Mouse (Mus musculus) heart, adult 9 months (tissue): ENCODE measurements at regions not wholly inside any gene's neighbourhood (a gene's known extent, or its start where the extent isn't known, plus 50 kb on each side); places are given as distances from the start of the nearest gene placed in this dataset.

Source experiments
- DNase-seq, 2 experiments: peaks; one replicate each; pipeline ENCODE4 v3.0.0; 2022; ENCODE audit warnings: low spot score in 2 of 2

DNA sequence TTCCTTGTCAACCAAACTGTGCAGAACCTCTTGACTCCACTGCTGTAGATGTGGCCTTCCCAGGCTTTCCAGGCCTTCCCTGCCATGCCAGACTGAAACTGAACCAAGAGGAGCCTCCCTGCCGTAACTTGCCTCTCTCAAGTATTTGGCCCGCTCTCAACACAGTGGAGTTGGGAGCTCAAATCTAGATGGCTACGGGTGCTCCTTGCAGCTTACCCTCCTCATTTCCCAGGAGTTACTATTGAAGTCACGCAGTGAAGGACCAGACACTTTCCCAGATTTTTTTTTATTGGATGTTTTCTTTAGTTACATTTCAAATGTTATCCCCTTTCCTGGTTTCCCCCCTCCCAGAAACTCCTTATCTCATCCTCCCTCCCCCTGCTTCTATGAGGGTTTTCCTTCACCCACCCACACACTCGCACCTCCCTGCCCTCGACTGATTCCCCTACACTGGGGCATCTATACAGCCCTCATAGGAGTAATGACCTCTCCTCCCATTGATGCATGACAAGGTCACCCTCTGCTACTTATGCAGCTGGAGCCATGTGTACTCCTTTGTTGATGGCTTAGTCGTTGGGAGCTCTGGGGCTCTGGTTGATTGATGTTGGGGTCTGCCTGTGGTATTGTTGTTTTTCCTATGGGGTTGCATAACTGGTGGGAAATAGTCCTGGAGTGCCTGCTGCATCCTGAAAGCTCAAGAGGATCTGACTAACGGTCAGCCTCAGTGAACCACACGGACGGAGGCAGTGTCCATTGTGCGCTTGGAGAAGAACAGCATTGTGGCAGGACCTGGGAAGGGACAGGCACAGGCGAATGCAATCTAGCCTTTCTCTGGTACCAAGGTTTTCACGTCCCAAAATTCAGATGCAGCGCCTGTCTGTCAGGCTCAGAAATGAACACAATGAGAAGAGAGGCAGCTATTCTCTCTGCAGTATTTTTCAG, 602.5 kb downstream of the Dok5 start:
- DNase-seq: no peak

DNA sequence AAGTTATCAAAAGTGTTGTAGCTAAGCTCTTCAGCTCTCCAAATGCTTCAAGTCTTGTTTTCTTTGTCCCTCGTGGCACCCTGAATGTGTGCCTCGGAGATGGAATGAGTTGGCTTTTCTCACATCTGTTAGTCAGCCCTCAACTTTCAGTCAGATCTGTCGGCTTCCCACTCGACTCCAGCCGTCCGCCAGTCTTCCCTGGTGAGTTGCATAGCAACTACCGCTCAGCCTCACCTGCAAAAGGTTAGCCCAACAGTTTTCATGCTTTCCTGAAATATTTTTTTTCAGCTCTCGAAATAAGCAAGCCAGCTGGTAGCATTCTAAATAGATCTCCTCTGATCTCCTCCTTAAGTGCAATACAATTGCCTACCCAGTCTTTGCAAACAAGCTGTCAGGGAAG, 601.2 kb downstream of the Dok5 start:
- no peak for DNase-seq

DNA sequence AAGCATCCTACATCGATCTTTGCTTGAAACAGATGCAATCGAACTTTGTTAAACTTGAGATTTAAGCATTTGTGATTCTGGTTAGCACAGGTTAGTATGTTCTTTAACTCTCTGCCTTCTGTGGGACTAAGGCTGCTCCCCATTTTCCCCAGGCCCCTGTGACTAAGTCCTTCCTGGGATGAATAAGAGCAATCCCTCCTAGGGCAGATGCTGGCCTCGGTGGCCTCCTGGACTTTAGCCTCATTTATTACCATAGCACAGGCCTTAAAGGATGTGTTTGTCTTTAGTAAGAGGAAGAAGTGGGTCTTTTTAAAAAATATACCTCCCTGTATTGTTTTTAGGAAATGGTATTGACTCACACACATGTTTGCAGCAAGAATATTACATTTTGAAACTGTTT, 599.9 kb downstream of the Dok5 start:
- no peak for DNase-seq

DNA sequence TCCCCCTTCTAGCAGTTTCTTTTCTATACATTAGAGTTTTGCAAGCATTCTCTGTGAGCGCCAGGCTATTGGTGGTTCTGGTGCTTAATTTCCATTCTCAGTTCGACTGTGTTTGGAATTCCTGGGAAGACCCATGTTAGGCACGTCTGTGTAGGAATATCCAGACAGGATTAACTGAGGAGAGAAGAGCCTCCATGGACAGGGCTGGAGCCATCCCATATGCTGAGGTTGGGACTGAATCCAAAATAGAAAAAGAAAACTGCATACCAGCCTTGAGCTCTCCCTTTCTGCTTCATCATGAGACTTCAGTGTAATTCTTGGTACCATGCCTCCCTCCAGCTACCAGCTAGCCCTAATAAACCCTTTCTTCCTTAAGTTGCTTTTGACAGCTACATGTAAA, 595.3 kb downstream of the Dok5 start:
- no peak for DNase-seq

DNA sequence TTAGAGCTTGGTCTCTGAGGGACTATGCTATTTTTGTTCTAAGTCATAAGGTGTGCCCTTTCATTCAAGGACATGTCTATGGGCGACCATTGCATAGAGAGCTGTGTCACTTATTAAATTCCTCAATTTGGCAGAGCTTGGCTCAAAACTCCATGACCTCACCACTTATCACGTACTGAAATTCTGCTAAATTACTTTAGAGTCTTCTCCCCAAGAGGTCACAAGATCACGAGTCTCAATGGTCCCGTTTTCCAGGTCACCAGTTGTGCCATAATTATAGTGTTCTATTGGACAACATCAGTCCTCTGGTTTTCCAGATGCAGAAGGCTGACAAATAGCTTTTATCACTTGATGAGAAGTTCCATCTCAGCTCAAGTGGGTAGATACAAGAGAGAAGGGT, 576.9 kb downstream of the Dok5 start:
- DNase-seq: no peak

DNA sequence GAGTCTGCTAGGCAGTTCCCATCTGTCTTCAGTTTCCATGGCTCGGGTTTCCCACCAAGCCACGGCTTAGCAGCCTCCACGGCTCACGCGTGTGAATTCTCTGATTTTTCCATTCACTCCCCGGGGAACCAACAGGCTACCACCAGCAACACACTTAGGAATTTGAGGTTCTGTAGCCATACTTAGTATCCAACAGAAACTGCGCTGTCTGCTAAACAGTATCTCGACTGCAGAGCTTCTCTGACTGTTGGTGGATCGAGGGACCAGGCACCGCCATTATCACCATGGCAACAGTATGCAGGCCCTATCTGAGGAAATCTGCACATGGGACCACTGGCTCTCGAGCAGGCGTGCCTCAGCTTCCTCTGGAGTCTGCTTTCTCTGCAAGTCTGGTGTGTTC, 574.4 kb downstream of the Dok5 start:
- DNase-seq: no peak

DNA sequence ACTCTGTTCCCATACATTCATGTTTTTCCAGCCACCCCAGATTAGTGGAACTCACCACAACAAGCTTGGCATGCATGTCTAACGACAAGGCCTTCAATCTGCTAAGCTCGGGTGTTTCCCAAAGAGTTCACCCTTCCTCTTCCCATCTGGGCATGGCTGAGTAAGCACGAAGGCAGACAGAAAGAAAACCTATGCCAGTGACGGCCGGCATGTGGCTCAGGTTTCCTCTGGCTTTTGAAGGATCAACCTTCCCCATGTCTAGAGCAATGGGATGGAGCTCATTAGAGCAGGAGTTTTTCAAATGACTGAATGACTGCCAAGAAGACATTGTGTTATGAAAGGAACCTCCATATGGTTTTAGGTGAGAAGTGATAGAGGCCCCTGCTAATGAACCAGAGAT, 566.9 kb downstream of the Dok5 start:
- no peak for DNase-seq

DNA sequence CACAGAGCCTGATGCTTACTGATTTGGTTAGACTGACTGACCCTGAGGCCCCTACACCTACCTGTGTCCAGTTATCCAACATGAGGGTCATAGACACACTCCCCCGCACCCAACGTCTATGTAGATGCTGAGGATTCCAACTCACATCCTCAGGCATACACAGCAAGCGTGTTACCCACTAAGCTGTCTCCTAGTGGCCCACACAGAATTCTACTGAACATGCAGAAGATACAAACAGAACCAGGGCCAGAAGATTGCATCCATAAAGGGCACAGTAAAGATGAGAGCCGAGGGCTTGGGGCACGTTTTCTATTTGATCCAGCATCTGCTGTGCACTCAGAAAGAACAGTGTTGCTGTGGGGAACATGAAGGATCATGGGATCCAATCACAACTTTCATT, 564.0 kb downstream of the Dok5 start:
- DNase-seq: no peak

DNA sequence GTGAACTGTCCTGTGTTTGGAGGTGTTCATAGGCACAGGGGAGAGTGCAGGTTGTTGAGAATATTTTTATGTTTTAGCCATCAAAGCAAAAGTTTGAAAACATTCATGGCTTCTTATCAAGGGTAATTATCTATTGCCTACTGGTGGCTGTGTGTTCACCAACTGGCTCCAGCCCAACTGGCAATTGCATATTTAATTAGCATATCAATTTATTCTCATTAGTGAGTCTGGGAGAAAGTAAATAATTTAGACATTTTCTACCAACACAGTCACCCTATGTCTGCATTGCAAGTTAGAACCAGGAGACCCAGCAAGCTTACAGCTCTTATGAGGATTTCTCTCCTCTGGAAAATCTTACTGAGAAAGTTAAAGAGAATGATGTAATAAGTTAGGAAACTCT, 561.0 kb downstream of the Dok5 start:
- DNase-seq: no peak

DNA sequence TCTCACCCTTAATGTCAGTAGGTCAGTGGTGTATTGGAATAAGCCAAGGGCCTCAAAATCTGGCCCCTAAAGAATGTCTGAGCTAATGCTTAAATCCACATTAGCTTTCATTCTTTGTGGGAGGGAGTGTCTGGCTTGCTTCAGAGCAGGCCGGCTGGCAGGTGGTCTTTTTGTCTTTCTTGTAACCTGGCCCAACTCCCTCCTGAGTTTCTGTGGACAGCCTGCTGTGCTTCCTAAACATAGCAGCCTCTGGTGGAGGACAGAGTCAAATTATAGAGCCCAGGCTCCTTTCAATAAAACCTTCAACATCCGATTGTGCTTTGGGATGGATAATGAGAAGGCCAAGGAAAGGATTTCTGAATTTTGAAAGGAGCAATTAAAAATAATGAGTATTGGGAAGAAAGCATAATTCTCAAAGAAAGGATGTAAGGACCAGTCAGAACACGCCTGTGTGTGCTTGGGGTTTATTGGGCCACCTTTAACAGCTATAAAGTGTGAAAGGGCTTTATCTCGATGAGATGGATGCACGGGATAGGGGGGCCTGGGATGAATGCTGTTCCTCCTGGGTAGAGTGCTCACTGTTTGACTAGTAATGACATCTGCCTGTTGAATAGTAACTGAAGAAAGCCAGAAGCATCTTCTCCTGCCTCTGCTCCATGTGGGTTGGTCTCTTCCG, 554.2 kb downstream of the Dok5 start:
- no peak for DNase-seq

DNA sequence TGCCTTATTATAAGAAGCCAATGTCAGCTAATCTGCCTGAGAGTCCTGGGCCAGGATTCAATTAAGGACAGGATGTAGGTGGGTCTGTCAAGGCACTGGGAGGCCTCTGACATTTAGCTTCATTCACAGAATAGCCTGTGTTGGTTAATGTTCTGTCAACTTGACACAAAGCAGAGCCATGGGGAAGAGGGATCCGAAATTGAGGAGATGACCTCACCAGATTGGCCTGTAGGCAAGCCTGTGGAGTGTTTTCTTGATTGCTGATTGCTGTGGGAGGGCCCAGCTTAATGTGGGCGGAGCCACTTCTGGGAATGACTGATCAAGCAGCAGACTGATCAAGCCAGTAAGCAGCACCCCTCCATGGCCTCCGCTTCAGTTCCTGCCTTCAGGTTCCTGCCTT, 548.5 kb downstream of the Dok5 start:
- DNase-seq: peak; percentile 1

DNA sequence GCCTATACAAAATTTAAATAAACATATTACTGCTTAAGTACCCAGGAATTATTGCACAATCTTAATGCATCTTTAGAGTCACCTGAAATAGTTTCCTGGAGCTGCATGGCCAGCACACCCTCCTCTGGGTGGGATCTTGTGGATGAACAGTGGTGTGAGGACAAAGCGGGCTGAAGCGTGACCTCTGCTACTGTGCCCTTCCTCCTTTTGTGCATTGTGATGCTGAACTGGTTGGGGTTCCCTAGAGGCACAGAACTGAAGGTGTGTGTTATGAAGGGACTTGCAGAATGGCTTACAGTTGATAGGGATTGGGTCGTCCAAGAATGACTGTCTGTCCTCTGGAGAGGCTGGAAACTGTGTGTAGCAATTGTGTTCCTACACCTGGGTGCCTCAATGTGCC, 547.7 kb downstream of the Dok5 start:
- no peak for DNase-seq

DNA sequence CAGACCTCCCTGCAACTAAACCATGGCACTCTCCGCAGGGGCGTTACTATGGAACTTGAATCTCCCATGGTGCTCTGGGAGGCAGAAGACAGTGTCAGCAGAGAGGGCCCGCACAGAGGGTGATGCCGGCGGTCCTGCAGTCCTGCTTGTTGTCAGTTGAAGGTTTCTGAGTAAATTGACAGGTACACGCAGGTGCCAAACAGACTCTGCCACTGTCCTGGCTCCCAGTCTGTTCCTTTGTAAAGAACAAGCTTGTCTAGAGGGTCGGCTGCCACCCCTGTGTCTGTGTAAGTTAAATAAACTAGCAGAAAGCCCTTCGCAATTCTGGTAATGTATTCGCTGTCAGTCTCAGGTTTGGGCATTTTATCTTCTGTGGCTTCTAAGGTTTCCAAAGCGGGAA, 521.6 kb downstream of the Dok5 start:
- DNase-seq: no peak

DNA sequence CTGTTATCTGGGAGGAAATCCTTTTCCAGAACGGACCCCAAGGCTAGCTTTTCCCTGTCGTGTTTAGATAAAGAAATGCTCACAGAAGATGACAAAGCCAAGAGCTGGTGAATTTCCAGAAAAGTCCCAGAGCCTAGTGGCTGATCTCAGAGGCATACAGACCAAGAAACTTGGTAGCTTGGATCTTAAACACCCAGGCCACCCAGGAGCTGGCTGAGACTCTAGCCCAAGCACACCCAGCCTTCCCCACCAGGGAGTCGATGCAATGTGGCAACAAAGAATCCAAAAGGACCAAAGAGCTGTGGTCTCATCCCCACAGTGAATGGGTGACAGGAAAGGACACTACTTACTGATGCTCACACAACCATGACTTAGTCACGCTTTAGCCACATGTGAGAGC, 513.8 kb downstream of the Dok5 start:
- DNase-seq: no peak

DNA sequence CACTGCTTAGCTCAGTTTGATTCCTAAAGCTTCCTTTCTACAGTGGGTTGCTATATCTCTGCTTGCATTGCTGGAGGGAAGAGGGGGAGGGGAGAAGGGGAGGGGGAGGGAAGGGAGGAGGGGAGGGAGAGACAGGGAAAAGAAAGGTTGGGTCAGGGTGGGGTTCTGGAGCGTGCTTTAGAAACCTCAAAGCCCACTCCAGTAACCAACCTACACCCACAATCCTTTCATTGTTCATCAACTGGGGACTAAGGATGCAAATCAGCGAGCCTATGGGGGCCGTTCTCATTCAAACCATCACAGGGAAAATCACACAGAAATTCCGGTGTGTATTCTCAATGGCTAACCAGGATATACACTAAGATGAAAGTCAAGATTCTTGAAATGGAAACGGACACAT, 510.7 kb downstream of the Dok5 start:
- no peak for DNase-seq

DNA sequence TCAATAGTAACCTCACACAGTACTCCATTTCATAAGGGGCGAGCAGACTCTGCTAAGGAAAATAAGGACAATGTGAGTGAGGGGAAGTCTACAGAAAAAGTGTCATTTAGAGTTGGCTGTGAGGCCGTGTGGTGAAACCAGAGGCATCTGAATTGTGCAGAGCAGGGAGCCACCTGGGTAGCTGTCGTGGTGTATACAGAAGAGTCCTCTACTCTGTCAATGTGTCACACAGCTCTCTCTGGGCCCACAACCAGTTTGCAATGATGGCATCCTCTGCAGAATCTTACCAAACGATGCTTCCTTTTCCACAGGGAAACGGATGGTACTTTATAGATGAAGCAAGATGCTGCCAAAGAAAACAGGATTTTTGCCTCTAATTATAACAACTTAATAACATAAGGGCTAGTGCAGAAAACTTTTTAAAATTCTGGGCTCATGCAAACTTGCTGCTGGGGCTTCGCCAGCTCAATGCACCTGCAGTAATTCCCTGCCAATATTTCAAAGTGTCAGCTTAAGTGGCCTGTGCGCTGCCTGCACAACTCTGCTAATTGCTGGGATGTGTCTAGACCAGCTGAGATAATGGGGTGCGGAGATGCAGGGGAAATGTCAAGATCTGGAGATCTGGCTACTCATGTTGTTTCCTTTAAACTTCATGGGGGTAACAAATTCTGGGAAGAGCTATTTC, 505.8 kb downstream of the Dok5 start:
- no peak for DNase-seq

DNA sequence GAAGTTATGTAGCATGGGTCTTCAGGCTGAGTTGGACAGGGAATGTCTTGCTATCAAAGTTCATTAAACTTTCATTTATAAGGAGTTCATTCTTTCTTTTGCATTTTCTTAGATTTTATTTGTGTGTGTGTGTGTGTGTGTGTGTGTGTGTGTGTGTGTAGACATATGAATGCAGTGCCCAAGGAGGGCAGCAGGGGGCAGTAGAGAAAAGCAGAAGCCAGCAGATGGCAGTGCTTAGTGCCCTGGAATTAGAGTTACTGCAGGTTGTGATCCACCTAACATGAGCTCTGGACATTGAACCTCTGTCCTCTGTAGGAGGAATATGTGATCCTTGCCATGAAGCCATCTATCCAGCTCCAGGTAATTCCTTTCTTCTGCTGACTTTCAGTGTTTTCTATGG, 501.2 kb downstream of the Dok5 start:
- DNase-seq: no peak

DNA sequence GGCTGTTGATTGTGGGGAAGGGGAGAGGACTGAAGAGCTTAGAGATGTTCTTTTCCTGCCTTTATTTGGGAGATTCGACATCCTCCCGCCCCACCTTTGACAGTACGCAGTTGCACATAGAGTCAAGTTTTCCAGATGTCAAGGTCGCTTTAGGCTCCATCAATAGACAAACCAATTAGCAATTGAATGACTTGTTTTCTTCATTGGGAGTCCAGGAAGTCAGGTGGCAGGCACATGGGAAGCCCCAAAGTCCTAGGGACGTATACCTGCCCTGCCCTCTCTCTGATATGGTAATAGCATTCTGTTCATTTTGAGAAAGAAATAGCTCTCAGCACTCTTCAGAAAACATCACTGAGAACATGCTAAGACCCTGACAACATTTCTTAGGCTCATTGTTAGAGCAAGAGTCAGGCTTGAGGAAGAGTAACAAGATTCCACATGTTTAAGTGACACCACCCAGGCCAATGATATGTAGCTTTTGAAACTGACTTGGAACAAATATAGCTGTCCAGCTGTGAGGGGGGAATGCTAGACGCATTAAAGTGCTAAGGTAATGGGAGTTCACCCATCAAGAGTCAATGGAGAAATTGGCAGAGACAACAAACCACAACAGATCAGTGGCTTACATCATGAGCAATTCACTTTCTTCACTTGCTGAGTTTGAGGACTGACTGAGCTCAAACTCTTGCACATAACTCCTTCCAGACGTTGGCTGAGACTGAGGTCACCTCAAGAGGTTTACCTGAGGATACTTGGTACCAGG, 499.9 kb downstream of the Dok5 start:
- DNase-seq: no peak

DNA sequence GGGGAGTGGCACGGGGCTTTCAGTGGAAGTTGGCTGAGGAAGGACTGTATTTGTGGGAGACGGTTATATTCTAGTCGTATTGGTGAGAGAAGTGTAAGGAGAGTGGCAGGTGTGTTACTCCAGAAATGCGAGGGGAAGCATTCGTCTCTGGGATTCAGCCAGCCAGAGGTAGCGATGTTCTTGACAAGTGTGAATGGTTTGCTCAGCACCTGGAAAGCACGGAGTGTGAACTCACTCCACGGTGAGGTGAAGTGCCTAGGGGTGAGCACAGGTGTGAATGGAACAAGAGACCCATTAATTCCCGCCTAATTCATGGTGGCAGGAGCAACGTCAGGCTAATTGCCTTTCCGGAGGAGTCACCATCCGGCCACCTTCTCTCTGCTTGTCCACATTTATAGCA, 498.9 kb downstream of the Dok5 start:
- DNase-seq: no peak

DNA sequence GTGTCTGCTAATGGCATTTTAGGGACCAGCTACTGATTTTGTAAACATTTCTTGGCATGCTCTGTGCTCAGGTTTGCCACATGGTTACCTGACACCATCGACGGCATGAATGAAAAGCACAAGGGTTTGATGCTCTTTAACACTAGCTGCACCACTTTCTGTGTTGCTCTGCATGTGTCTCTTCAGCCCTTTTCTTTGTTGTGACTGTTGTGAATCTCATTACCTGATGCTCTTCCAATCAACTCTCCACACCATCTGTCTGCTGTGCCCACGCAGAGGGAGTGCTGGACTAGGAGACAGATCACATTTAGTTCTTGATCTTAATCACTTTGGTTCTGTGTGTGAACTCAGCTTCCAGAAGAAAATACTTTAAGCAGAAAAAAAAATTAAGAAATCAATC, 496.6 kb downstream of the Dok5 start:
- DNase-seq: no peak

DNA sequence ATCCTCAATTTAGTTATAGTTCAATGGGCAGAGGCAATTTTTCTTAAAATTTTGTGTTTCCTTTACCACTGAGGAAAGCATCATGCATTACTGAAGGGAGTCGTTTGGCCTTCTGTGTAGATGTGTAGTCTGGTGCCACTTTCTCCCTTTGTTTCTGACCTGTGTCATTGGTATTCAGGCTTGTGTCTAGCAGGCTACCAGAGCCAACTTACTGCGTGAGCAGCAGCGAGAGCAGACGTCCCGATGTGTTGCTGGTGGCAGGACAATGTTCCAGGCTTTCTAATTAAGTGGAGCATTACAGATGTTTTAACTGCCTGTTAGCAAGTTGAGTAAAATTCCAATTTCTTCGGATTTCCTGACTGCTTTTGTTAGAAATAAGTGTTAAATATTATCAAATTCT, 482.2 kb downstream of the Dok5 start:
- no peak for DNase-seq

DNA sequence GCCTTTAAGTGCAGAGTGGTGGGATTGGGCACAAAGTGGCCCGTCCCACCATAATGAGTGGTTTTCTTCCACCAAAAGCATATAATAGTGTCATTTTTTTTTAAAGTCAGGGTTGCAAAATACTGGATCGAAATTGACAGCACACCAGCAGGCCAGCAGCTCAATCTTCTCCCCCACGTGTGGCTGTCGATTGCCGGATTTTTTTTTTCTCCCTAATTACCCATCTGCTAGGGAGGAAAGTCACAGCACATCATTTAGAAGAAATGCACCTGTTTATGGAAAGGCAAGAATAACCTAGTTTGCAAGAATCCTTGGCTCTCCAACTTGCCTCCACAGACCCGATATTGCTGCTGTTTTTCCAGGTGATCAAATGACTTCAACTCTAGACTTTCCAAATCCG, 464.9 kb downstream of the Dok5 start:
- DNase-seq: no peak
